Mouse (Mus musculus): ENCODE measurements at regions not wholly inside any gene's neighbourhood (a gene's known extent, or its start where the extent isn't known, plus 50 kb on each side); places are given as distances from the start of the nearest gene placed in this dataset.

DNA sequence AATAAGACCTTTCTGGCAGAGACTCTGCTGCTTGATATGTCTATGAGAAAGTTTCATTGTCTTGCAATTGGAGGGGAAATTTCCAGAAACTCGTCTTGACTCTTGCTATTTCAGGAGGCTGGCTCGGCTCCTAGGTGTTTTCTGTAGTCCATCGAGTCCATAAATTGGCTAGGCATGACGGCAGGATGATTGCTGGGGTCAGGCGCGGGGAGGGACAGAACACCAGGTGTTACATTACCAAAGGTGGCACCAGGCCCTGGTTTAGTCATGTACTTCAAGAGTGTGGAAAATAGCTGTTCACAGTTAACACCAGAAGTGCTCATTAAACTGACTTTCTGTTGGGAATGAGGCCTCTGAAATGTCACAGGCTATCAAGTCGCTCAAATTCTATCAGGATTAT is 151.7 kb downstream of the Tex36 start:
- WGBS: 83% methylated on average over 7 of the region's 7 CpGs
- H3K4me3 ChIP-seq (ENCODE audit: insufficient read depth, low read depth, low read length): no peak overlapping the region
- peaks cover 8% of the 10 kb centered on the region; the same call in 1 of the 2 replicates for H3K4me1 ChIP-seq (ENCODE audit: control insufficient read depth, insufficient read depth, low read length)
- TF ChIP-seq POLR2A (IDR thresholded peaks at IDR 0.05; ENCODE audit: insufficient read depth, low read depth, low read length) (no peak), CTCF (IDR thresholded peaks at IDR 0.05; ENCODE audit: insufficient read depth, low read depth, low read length) (no peak)
- H3K27ac ChIP-seq (ENCODE audit: insufficient read depth, low read depth, low read length): no peak overlapping the region

DNA sequence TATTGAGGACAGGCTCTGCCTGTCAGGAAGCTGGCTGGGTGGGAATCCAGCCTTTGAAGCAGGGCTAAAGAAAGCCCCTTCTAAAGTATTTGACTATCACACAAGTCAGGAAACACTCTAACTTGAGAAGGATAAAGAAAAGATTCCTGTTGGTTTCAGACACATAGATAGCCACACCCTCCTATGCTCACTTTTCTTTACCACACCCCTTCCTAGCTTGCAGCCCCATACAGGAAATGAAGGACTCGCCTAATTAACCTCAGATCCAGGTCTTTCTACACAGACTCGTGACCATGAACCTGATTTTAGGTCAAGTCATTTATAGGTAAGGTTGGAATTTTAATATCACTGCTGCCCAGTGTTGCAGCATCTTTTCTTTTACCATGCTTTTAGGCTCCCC is 154.9 kb downstream of the Tex36 start:
- WGBS: 83% methylated on average over 2 of the region's 2 CpGs
- Histone ChIP-seq H3K4me1 (ENCODE audit: control insufficient read depth, insufficient read depth, low read length) (peaks cover 8% of the 10 kb centered on the region; the same call in 1 of the 2 replicates), H3K4me3 (ENCODE audit: insufficient read depth, low read depth, low read length) (no peak overlapping the region), H3K27ac (ENCODE audit: insufficient read depth, low read depth, low read length) (no peak overlapping the region)
- no peak for TF ChIP-seq POLR2A (IDR thresholded peaks at IDR 0.05; ENCODE audit: insufficient read depth, low read depth, low read length)
- no peak for TF ChIP-seq CTCF (IDR thresholded peaks at IDR 0.05; ENCODE audit: insufficient read depth, low read depth, low read length)

DNA sequence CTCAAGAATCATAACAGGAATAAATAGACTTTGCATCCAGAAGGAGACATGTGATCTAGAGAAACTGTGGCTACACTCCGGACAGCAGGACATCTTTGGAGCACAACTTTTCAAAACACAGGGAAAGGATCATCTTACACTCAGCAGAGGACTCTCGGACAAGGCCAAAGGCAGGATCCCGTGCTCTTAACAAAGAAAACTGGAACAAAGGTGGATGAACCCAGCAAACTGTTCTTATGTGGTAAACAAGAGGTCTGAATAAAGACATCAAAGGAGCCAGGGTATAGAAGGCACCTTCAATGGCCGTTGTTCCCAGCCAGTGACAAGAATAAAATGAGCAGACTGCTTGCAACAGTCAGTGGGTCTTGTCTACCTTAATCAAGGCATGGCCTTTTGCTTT is 160.3 kb downstream of the Tex36 start:
- TF ChIP-seq POLR2A (IDR thresholded peaks at IDR 0.05; ENCODE audit: insufficient read depth, low read depth, low read length) (no peak), CTCF (IDR thresholded peaks at IDR 0.05; ENCODE audit: insufficient read depth, low read depth, low read length) (no peak)
- H3K27ac ChIP-seq (ENCODE audit: insufficient read depth, low read depth, low read length): no peak overlapping the region
- H3K4me3 ChIP-seq (ENCODE audit: insufficient read depth, low read depth, low read length): no peak overlapping the region
- H3K4me1 ChIP-seq (ENCODE audit: control insufficient read depth, insufficient read depth, low read length): peaks cover 5% of the 10 kb centered on the region
- 52% methylated on average over 4 of the region's 4 CpGs for WGBS

DNA sequence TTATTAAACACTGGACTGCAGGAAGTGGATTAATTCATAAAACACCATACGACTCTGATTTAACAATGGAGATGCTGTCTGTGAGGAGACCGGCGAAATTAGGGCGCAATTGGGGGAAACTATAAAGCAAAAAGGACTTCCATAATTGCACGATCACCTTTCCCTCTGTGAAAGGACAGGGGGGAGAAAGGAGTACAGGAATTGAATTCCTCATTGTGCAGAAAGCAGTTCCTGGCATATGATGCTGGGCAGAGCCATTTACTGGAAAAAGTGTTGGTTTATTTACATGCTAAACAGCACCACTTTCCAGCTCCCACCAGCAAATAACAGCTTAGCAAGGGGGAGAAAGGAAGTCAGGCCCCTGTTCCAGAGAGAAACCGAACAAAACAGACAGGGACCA is 160.8 kb downstream of the Tex36 start:
- Histone ChIP-seq H3K27ac (ENCODE audit: insufficient read depth, low read depth, low read length) (no peak overlapping the region), H3K4me3 (ENCODE audit: insufficient read depth, low read depth, low read length) (no peak overlapping the region), H3K4me1 (ENCODE audit: control insufficient read depth, insufficient read depth, low read length) (peaks cover 3% of the 10 kb centered on the region)
- whole genome bisulfite sequencing: 47% methylated on average over 6 of the region's 6 CpGs
- no peak for TF ChIP-seq POLR2A (IDR thresholded peaks at IDR 0.05; ENCODE audit: insufficient read depth, low read depth, low read length)
- TF ChIP-seq CTCF (IDR thresholded peaks at IDR 0.05; ENCODE audit: insufficient read depth, low read depth, low read length): no peak

DNA sequence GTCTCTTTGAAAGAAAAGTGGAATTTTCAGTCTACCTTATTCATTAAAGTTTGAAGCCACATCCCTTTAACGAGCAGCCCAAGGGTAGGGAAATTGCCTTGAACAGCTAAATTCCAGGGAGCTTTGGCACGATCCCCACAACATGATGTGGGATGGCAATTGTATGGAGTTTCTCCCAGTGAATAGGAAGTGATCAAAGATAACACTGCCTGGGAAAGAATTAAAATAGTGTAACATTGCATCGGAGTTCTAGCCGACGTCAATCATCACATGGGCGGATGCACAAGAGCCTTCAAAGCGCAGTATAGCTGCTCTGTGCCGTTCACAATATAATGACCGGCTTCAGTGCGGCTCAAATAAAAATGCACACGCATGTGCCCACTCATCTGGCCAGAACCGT is 161.2 kb downstream of the Tex36 start:
- WGBS: 32% methylated on average over 12 of the region's 12 CpGs
- no peak overlapping the region for H3K4me3 ChIP-seq (ENCODE audit: insufficient read depth, low read depth, low read length)
- TF ChIP-seq POLR2A (IDR thresholded peaks at IDR 0.05; ENCODE audit: insufficient read depth, low read depth, low read length) (no peak), CTCF (IDR thresholded peaks at IDR 0.05; ENCODE audit: insufficient read depth, low read depth, low read length) (no peak)
- no peak overlapping the region for H3K27ac ChIP-seq (ENCODE audit: insufficient read depth, low read depth, low read length)
- peaks cover 2% of the 10 kb centered on the region for H3K4me1 ChIP-seq (ENCODE audit: control insufficient read depth, insufficient read depth, low read length)

DNA sequence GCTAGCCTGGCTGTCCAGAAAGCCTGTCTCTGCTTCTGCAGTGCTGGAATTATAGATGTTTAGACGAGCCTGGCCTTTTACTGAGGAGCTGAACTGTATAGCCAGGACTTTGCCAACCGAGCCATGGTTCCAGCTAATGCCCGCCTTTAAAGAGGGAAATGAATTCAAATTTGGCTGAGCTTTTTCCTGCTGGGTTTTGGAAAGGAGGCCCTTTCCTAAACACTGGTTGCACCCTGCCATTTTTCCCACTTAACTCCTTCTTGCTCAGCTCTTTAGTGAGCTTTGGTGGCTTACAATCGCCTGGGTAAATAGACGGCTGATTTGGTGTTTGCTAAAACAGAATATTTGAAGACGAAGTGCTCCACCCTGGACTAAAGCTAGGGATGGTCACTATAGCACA is 161.9 kb downstream of the Tex36 start:
- no peak overlapping the region for H3K4me3 ChIP-seq (ENCODE audit: insufficient read depth, low read depth, low read length)
- 79% methylated on average over 6 of the region's 6 CpGs for whole genome bisulfite sequencing
- H3K27ac ChIP-seq (ENCODE audit: insufficient read depth, low read depth, low read length): no peak overlapping the region
- TF ChIP-seq CTCF (IDR thresholded peaks at IDR 0.05; ENCODE audit: insufficient read depth, low read depth, low read length): no peak
- TF ChIP-seq POLR2A (IDR thresholded peaks at IDR 0.05; ENCODE audit: insufficient read depth, low read depth, low read length): no peak
- H3K4me1 ChIP-seq (ENCODE audit: control insufficient read depth, insufficient read depth, low read length): peaks cover 5% of the 10 kb centered on the region

DNA sequence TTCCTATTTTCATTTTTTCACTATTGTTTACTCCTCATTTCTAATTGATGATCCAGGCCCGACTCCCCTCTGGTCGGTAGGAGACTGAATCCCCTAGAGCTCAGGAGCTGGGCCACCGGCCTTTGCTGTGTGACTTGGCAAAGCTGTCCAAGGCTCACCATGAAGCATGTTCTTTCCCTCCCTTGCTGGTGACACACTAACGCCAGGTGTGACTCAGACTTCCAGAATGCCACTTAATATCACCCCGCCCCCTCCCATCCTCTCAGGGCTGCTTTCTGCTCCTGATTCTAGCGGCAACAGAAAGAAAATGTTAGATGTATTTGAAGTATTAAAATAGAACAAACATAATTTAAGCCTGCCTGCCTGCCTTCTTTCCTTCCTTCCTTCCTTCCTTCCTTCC is 163.3 kb downstream of the Tex36 start:
- 47% methylated on average over 6 of the region's 6 CpGs for WGBS
- TF ChIP-seq CTCF (IDR thresholded peaks at IDR 0.05; ENCODE audit: insufficient read depth, low read depth, low read length) (no peak), POLR2A (IDR thresholded peaks at IDR 0.05; ENCODE audit: insufficient read depth, low read depth, low read length) (no peak)

DNA sequence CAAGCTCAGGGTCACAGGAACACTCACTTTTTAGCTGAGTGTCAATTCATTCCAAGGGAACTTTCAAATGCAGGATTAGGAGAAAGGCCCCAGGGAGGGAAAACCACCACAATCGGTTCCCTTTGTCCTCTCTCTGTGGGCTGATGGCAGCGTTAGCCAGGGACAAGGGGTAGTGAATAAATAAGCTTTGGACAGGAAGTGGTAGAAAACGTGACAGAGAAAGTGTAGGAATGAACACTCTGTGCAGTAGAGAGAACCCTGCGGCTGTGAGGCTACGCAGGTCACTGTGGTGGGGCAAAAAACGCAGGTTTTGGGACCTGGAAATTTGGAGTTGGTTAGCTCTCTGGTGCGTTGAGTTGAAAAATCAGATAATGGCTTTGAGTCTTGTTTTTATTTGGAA is 164.1 kb downstream of the Tex36 start:
- TF ChIP-seq CTCF (IDR thresholded peaks at IDR 0.05; ENCODE audit: insufficient read depth, low read depth, low read length) (no peak), POLR2A (IDR thresholded peaks at IDR 0.05; ENCODE audit: insufficient read depth, low read depth, low read length) (no peak)
- no peak overlapping the region for H3K4me3 ChIP-seq (ENCODE audit: insufficient read depth, low read depth, low read length)
- no peak overlapping the region for H3K27ac ChIP-seq (ENCODE audit: insufficient read depth, low read depth, low read length)
- whole genome bisulfite sequencing: 67% methylated on average over 7 of the region's 7 CpGs
- peaks cover 5% of the 10 kb centered on the region for H3K4me1 ChIP-seq (ENCODE audit: control insufficient read depth, insufficient read depth, low read length)

More for the DNA sequence above, 163.3 kb downstream of the Tex36 start:
- H3K27ac ChIP-seq (ENCODE audit: insufficient read depth, low read depth, low read length): no peak overlapping the region
- H3K4me1 ChIP-seq (ENCODE audit: control insufficient read depth, insufficient read depth, low read length): peaks cover 5% of the 10 kb centered on the region
- H3K4me3 ChIP-seq (ENCODE audit: insufficient read depth, low read depth, low read length): no peak overlapping the region

DNA sequence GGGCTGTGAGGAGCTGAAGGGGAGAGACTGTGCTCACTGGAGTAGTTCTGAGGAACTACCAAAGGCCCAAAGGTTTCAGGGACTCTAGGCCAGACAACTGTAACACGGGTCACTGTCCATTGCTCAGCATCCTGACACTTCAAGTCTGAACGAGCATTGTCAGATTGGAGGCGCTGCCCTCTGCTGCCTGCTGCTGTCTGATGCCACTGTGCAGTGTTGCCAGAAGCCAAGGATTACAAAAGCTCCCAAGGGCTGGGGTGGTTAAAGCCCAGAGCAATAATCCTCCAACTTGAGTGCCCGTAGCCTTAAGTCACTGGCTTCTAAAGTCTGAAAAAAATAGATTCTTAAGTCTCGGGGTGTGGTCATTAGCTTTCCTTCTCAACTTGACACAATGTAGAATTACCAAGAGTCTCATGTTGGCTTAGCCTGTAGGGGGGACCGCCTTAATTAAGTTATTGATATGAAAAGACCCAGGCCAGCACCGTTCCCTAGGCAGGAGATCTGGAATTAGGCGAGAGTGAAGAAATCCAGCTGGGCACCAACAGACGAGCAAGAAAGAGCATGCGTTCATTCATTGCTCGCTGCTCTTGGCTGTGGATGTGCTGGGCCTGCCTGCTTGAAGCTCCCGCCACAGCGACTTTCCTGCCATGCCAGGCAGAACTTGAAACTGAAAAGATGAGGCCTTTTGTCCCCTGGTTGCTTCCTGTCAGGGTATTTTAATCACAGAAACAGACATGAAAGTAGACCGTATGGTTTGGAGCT is 166.2 kb downstream of the Tex36 start:
- Histone ChIP-seq H3K4me1 (ENCODE audit: control insufficient read depth, insufficient read depth, low read length) (peaks cover 3% of the 10 kb centered on the region), H3K4me3 (ENCODE audit: insufficient read depth, low read depth, low read length) (no peak overlapping the region), H3K27ac (ENCODE audit: insufficient read depth, low read depth, low read length) (no peak overlapping the region)
- no peak for TF ChIP-seq POLR2A (IDR thresholded peaks at IDR 0.05; ENCODE audit: insufficient read depth, low read depth, low read length)
- TF ChIP-seq CTCF (IDR thresholded peaks at IDR 0.05; ENCODE audit: insufficient read depth, low read depth, low read length): no peak
- WGBS: 75% methylated on average over 14 of the region's 14 CpGs

All from olfactory bulb, adult 2 months (tissue).